Mouse (Mus musculus): ENCODE results near the gene Phox2b. TPM values are rescaled to one million over a fixed set of nuclear protein-coding genes. Genes with fewer than 3 reads are reported as not detected.

Gene Phox2b
- polyA plus RNA-seq (2015; fragmentation: Nextera tagmentation; extraction: Ambion mirVana), result 25.7 and 54.0 TPM in 2 replicates

DNA sequence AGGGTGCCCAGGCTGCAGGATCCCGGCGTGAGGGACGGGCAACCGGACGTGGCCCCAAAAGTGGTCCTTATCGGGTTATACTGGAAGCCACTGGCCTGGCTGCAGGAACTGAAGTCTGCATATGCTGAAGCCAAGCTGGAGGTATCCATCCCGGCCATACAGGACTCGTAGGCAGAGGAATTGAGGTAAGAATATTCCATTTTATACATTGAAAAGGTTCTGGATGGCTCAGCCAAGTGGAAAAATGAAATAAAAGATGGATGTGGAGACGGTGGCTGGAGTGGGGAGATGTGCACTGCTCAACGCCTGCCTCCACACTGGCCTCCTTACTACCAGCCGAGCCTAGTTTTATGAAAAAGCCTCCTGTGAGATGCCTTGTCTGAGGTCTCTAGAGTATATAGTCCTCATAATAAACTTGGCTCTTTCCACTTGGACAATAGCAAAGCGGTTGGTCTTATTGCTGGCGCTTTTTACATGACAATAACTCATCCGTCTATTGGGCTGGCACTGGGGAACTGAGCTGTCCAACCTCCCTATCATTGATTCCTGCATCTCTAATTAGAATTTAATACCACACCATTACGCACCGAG is at the start of gene Phox2b:
Gene Phox2b (minus strand): TSS at position 569 of the 591 bp plus-strand sequence.

Small RNA genes within 50 kb of the gene (microRNA-seq; reads per million reads assigned to microRNA genes)
- not detected for gene Gm23841 (ENCODE audit: borderline replicate concordance, insufficient number of aligned reads)

Other genes with a start within 250 kb of the Phox2b start
- gene Tmem33, start 161.3 kb upstream of the Phox2b start, polyA plus RNA-seq (2015; fragmentation: Nextera tagmentation; extraction: Ambion mirVana), result 75.3 and 112 TPM in 2 replicates
- gene Slc30a9, start 207.7 kb upstream of the Phox2b start, polyA plus RNA-seq (2015; fragmentation: Nextera tagmentation; extraction: Ambion mirVana), result 96.2 and 118 TPM in 2 replicates

Data from adrenal gland, postnatal 0 days (tissue).